Mouse (Mus musculus) T-cell, adult 2 months (primary cell): ENCODE measurements at regions not wholly inside any gene's neighbourhood (a gene's known extent, or its start where the extent isn't known, plus 50 kb on each side); places are given as distances from the start of the nearest gene placed in this dataset.

ENCODE experiments used
- DNase-seq: peaks from one replicate; pipeline ENCODE4 v3.0.0; 2022; ENCODE audit warnings: low spot score

DNA sequence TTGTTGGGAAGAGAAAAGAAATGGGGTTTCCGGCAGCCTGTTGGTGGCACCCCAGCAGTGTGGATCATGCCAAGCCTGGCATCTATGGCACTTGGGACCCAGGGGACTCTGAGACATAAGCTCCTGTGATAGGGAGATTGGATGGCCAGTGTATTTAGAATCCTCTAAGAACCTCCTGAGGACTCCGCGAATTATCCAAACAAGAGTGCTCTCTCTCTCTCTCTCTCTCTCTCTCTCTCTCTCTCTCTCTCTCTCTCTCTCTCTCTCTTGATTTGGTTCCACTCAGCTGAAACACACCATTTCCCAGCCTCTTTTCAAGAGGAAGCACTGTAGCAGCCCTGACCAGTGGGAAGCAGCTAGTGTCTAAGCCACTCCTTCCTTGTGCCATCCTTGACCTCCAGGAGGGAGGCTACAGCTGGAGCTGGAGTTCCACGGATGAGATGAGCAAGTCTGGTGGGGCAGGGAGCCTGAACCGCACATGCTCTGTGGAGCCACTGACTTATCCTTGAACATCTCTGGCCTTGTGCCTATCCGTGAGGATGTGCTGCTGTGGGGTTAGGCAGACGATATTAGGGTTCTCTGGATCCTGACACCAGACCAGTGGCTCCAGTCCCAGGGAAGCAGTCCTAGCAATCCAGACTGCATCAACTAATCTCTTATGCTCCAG, 232.0 kb upstream of the Zmiz1 start:
- DNase-seq, result no peak

GRCm38 (mm10) chr14:25228321-25229047, 230.5 kb upstream of the Zmiz1 start:
- no peak for DNase-seq

DNA sequence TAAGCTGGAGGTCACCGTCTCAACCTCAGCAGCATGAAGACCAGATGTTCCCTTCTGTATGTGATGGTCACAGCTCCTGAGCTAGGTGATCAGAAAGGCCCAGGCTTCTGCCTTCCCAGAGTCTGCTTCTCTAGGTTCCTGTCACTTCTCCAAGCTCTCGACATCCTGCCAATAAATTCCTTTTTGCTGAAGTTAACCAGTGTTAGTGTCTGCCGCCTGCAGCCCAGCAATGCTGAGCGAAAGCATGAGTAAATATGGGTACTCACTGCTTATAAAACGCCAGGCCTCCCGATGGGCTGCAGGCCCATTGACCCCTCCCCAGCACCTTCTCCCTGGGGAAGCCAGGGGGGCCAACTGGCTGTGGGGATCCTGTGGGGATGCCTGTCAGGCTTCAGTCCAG, 229.4 kb upstream of the Zmiz1 start:
- no peak for DNase-seq

- no peak for DNase-seq
These were observed 227.1 kb upstream of the Zmiz1 start for GRCm38 (mm10) chr14:25231881-25232280.

DNA sequence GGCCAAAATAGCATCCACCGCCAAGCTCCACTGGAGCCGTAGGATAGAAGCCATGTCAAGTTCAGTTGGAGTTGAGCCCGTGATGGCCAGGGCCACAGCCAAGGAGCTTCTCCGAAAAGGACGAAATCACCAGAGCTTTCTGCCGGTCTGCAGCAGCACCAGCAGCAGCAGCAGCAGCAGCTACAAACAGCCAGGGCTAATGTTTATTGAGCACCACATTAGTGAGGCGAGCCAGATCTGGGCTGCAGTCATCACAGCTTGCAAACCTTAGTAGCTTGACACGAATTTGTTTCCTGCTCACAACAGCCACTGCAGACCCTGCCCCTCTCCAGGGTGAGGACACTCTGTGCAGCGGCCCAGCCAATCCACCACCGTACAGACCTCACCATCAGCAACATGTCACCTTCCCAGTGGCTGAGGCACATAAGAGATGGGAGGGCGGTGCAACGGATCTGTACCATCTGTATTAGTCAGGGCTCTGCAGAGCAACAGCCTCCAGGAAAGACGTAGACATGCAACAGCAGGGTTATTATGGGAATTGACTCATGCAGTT, 222.5 kb upstream of the Zmiz1 start:
- no peak for DNase-seq

- no peak for DNase-seq
These were observed 219.5 kb upstream of the Zmiz1 start for GRCm38 (mm10) chr14:25239335-25239960.

DNA sequence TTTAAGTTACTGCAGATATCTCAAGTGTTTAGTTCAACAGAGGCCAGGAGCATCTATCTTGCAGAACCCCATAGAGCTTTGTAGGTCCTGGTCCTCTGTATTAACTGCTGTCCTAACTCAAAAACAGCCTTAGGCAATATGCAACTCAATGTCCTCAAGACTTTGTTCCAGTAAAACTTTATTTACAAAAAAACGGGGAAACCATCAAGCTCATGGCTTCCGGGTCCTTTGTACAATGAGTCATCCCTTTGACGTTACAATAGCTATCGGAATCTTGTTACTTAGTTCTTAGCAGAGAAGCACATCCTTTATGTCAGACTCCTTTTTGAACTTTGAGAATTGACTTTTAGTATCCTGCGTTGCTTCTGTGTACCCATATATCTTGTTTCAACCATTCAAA, 216.2 kb upstream of the Zmiz1 start:
- DNase-seq, result no peak

DNA sequence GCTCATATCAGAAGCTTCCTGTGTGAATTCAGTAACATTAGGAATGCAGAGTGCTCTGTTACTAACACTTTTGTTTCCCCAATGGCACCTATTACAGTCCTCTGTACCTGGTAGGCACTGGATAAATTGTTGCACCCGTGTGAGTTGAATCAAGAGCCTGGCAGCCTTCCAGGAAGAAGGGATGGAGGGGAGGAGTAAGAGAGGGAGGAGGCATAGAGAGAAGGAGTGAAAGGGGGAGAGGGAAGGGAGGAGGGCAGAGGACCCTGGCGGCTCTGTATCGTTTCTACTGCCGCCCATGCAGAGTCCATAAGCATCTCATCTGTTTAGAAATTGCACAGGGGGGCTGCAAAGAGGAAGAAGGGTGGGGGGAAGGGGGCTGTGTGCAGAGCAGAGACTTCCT, 215.7 kb upstream of the Zmiz1 start:
- DNase-seq, result no peak

- no peak for DNase-seq
These were observed 215.3 kb upstream of the Zmiz1 start for GRCm38 (mm10) chr14:25243698-25244097.

DNA sequence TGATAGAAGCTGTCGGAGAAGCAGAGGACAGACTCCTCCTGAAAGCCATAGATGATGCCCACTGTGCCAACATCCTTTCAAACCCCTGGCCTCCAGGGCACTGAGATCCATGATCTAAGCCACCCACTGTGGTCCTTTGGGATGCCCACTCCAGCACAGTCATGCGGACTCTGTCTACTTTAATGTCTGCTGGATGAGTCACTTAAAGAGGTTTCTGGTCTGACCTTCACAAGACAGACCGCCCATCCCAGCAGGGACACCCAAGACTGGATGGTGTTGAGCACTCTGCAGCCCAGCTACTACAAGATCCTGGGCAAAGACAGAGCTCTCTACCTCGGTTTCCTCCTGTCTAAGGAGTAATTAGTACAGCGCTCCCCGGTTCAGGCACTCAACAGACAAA, 214.1 kb upstream of the Zmiz1 start:
- no peak for DNase-seq

DNA sequence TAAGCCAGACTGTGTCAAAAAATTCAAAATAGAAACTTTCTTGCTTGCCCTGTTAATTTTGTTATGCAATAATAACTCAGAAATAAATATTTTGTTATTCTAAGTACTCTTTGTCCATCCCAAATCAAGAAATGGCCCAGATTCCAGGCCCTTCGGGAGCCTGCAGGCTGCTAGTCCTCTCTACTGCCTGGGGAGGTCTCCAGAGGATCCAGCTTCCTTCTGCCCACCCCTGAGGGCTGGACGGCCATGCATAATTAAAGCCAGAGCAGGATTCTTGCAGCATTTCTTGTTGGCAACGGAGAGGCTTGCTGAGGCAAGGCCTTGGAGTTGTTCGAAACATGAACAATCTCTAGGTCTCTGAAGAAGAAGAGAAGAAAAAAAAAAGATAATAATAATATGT, 213.3 kb upstream of the Zmiz1 start:
- DNase-seq, result no peak

- no peak for DNase-seq
These were observed 210.0 kb upstream of the Zmiz1 start for GRCm38 (mm10) chr14:25248941-25249340.

GRCm38 (mm10) chr14:25253016-25253850, 205.8 kb upstream of the Zmiz1 start:
- no peak for DNase-seq

DNA sequence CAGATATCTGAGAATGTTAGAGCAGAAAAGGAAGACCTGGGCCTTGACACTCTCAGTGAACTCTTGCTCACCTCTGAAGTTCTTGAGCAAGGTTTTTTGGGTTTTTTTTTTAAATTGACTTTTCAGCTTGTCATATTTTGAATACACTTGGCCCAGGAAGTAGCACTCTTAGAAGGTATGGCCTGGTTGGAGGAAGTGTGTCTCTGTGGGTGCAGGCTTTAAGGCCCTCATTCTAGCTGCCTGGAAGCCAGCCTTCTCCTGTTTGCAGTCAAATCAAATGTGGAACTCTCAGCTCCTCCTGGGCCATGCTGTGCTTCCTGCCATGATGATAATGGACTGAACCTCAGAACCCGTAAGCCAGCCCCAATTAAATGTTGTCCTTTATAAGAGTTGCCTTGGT, 195.9 kb upstream of the Zmiz1 start:
- DNase-seq, result no peak

DNA sequence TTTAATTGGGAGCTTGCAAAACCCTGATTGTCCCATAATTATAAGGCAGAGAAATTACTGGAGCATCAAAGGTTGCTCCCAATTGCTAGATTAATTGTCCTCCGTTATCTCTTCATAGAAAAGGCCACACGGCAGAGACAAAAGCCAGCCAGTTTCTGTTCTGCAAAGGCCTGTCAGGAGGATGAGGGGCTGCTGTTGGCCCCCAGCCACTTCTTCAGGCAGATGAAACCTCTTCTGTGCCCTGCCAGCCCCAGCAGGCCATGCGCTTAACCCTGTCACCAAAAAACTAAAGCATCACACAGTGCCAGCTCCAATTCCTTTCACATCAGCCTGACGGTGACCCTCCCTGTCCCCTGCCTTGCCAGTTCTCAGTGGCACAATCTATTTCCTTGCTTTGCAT, 192.1 kb upstream of the Zmiz1 start:
- DNase-seq, result no peak

DNA sequence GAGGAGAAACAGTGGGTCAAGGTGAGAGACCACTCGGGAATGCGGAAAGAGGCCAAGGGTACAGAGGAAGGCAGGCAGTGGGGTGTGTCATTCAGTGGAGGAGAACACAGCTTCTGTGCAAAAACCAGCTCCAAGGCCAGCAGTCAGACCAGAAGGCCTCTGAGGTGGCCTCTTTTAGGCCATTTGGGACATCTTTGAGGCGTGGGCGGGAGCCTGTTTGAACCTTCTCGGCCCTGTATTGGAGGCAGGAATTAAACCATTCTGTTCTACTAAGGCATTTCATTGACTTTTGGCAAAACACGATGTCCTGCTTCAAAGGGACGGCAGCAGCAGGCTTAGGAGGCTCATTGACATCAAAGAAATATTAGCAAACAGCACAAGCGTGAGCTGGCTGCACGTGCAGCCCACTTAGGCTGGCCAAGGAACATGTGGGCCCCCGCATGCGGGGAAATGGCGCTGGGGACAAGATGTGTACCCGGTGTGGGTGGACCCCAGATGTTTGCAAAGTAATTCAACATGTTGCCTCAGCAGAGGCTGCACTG, 190.8 kb upstream of the Zmiz1 start:
- no peak for DNase-seq

- DNase-seq, result no peak
These were observed 188.6 kb upstream of the Zmiz1 start for GRCm38 (mm10) chr14:25270227-25270876.

DNA sequence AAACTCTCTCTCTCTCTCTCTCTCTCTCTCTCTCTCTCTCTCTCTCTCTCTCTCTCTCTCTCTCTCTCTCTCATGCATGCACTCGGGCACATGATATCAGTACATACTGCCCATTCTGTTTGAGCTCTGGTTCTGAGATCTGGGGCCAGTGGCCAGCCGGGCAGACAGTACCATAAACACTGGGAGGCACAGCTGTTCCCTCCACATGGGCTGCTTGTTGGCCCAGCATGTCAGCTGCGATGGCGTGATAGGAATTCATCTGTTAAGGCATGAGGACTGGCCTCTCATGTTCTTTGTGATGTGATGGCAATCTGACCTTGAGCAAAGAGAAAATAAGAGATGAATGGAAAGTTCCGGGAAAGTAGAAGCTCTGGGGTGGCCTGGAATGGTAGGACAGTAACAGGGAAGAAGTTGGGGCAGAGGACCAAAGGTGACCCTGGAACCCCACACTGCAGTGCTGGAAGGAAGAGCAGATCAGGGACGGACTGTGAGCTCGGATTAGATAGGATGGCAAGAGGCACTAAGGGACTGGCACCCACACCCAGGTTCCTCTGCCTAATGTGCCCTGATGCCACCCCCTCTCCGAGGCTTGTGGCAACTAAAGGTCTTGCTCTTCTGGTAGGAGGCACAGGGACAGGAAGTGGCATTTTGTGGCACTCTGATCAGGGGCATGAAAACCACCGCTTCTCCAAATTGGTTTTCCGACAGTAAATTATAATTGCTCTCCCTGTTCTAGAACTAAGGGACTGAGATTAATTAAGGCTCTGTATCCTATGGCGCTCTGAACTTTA, 186.4 kb upstream of the Zmiz1 start:
- peak; percentile 29 for DNase-seq

DNA sequence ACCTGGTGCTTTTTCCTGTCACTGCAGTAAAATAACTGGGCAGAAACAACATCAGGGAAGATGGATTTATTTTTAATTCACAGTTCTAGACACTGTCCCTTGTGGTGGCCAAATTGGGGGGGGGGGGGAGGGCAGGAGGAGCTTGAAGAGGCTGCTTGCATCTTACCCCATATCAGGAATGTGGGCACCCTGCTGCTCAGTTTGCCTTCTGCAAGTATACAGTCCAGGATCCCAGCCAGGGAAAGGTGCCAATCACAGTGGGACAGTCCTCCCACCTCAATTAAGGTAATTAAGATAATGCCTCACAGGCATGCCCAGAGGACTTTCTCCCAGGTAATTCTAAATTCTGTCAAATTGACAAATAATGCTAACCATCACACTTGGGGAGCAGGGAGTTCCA, 179.2 kb upstream of the Zmiz1 start:
- DNase-seq, result no peak

DNA sequence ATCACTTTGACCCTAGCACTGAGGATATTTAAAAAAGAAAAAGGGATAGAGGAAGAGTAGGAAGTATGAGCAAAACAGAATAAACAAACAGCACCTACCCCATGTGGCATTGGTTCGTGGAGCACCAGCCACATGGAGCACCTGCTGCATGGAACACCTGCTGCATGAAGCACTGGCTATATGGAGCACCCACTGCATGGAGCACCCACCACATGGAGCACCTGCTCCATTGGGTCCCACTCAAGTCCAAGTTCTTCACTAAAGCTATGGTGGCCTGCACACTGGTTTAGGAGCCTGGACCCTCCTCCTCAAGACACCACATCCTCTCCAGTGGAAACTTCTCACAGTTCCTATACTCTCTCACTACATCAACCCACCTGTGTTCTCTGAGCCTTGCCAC, 166.4 kb upstream of the Zmiz1 start:
- DNase-seq, result no peak

GRCm38 (mm10) chr14:25294226-25294625, 164.8 kb upstream of the Zmiz1 start:
- no peak for DNase-seq
